Mouse (Mus musculus): ENCODE results near the gene Cdh10. TPM values are rescaled to one million over a fixed set of nuclear protein-coding genes. Genes with fewer than 3 reads are reported as not detected.

Gene Cdh10
- polyA plus RNA-seq, 1 experiment: not detected

DNA sequence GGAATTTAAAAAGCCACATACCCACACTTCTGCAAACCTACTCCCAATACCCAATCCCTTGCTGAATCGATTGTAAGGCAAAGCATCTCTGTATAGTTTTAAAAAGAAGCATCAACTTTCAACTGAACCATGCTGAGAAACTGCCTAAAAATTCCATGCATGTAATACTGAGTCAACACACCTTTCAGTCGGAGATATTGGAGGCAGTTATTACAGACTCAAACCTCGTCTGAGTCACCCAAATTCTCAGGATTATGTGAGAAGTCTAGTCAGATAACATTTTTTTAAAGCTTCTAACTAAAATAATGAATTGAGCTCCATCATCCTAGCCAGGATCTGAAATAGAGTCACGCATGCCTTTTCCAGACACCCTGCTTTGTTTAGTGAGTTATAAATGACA is 175.5 kb downstream of the Cdh10 start:
- H3K4me1 ChIP-seq (replicated peaks; ENCODE audit: control insufficient read depth, insufficient read depth, low read length): no peaks in the 10 kb centered on the region
- no peak for DNase-seq
- H3K27me3 ChIP-seq (ENCODE audit: control insufficient read depth, insufficient read depth, low read length): no peaks in the 10 kb centered on the region
- no peaks in the 10 kb centered on the region for H3K36me3 ChIP-seq (ENCODE audit: control insufficient read depth, insufficient read depth, low read length)
- WGBS: 81% methylated on average over 4 of the region's 4 CpGs
- no peak overlapping the region for H3K27ac ChIP-seq (ENCODE audit: control insufficient read depth, insufficient read depth, low read length)
- no peak overlapping the region for H3K4me3 ChIP-seq (ENCODE audit: control insufficient read depth, insufficient read depth, low read length)
- no peak for TF ChIP-seq POLR2A (IDR thresholded peaks at IDR 0.05; ENCODE audit: control insufficient read depth, extremely low read depth, insufficient read depth, low read length, poor library complexity)
- TF ChIP-seq CTCF (IDR thresholded peaks at IDR 0.05; ENCODE audit: borderline replicate concordance, control insufficient read depth, extremely low read depth, insufficient read depth, low read length, poor library complexity): no peak

DNA sequence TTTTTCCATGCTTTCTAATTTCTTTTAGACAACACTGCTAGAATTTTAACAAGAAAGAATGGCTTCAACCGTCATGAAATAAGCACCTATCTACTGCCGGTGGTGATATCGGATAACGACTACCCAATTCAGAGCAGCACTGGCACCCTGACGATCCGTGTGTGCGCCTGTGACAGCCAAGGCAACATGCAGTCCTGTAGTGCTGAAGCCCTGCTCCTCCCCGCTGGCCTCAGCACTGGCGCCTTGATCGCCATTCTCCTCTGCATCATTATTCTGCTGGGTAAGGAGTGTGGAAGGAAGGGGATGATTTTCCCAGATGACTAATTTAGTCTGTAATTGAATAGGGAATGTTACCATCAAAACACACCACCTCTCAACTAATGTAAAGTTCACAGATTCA is 192.1 kb downstream of the Cdh10 start:
- TF ChIP-seq CTCF (IDR thresholded peaks at IDR 0.05; ENCODE audit: borderline replicate concordance, control insufficient read depth, extremely low read depth, insufficient read depth, low read length, poor library complexity) (no peak), POLR2A (IDR thresholded peaks at IDR 0.05; ENCODE audit: control insufficient read depth, extremely low read depth, insufficient read depth, low read length, poor library complexity) (no peak)
- Histone ChIP-seq H3K4me1 (replicated peaks; ENCODE audit: control insufficient read depth, insufficient read depth, low read length) (no peaks in the 10 kb centered on the region), H3K27ac (ENCODE audit: control insufficient read depth, insufficient read depth, low read length) (no peak overlapping the region), H3K27me3 (ENCODE audit: control insufficient read depth, insufficient read depth, low read length) (no peaks in the 10 kb centered on the region), H3K36me3 (ENCODE audit: control insufficient read depth, insufficient read depth, low read length) (no peaks in the 10 kb centered on the region), H3K4me3 (ENCODE audit: control insufficient read depth, insufficient read depth, low read length) (no peak overlapping the region)
- no peak for DNase-seq
- 94% methylated on average over 10 of the region's 10 CpGs for WGBS

DNA sequence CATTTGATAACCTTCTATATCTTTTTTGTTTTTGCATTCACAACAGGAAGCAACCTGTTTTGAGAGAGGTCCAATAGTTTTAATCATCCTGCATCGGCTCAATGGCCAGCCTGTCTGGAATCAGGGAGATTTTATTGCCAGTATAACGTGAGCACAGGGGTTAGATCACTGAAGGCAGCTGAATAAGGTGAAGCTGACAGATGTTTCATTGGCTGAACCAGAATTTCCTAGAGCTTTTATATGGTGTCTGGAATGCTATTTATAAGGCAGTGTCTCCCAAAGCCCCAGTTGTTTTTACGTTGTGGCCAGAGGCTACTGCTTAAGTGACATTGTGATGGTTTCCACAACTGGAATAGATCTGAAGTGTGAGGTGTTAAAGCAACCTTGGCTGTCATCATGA is 214.2 kb downstream of the Cdh10 start:
- WGBS: 69% methylated on average over 3 of the region's 3 CpGs
- no peak for DNase-seq
- TF ChIP-seq CTCF (IDR thresholded peaks at IDR 0.05; ENCODE audit: borderline replicate concordance, control insufficient read depth, extremely low read depth, insufficient read depth, low read length, poor library complexity) (no peak), POLR2A (IDR thresholded peaks at IDR 0.05; ENCODE audit: control insufficient read depth, extremely low read depth, insufficient read depth, low read length, poor library complexity) (no peak)
- Histone ChIP-seq H3K27ac (ENCODE audit: control insufficient read depth, insufficient read depth, low read length) (no peak overlapping the region), H3K36me3 (ENCODE audit: control insufficient read depth, insufficient read depth, low read length) (no peaks in the 10 kb centered on the region), H3K4me1 (replicated peaks; ENCODE audit: control insufficient read depth, insufficient read depth, low read length) (no peaks in the 10 kb centered on the region), H3K27me3 (ENCODE audit: control insufficient read depth, insufficient read depth, low read length) (no peaks in the 10 kb centered on the region), H3K4me3 (ENCODE audit: control insufficient read depth, insufficient read depth, low read length) (no peak overlapping the region)

DNA sequence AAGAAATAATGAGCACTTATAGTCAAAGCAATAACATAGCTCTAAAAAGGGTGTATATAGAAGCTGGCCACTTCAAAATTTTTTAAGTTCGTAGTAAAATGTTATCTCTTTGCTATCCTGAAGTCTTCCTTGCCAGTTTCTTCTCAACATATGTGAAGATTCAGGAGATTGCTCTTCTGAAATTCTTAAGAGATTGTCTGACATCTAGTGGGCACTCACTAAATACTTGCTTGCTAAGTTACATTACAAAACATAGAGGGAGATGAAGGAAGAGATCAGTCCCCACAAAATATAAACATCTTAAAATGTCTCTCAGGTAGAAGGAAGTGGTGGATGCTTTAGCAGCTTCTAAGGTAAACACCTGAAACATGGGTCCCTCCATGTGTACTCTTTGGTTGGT is 221.3 kb downstream of the Cdh10 start:
- H3K27ac ChIP-seq (ENCODE audit: control insufficient read depth, insufficient read depth, low read length): no peak overlapping the region
- no peak for DNase-seq
- no peak overlapping the region for H3K4me3 ChIP-seq (ENCODE audit: control insufficient read depth, insufficient read depth, low read length)
- WGBS: 74% methylated on average over 1 of the region's 1 CpGs
- no peaks in the 10 kb centered on the region for H3K4me1 ChIP-seq (replicated peaks; ENCODE audit: control insufficient read depth, insufficient read depth, low read length)
- no peaks in the 10 kb centered on the region for H3K36me3 ChIP-seq (ENCODE audit: control insufficient read depth, insufficient read depth, low read length)
- H3K27me3 ChIP-seq (ENCODE audit: control insufficient read depth, insufficient read depth, low read length): no peaks in the 10 kb centered on the region
- TF ChIP-seq CTCF (IDR thresholded peaks at IDR 0.05; ENCODE audit: borderline replicate concordance, control insufficient read depth, extremely low read depth, insufficient read depth, low read length, poor library complexity) (no peak), POLR2A (IDR thresholded peaks at IDR 0.05; ENCODE audit: control insufficient read depth, extremely low read depth, insufficient read depth, low read length, poor library complexity) (no peak)

All from thymus, adult 2 months (tissue).